Mouse (Mus musculus) right cerebral cortex, postnatal 25 days (tissue): ENCODE results near the gene Gm20843.
"Not testable (repeated sequence)": the region's sequence is repeated elsewhere in the genome, so short reads cannot be mapped to it uniquely, and the experiment has no call there.

Experiments
- DNase-seq: peaks from one replicate; pipeline ENCODE4 v3.0.0; 2022

Gm20843 gene

GRCm38 (mm10) chrY:72247018-72247417, at the start of gene Gm20843:
Gene Gm20843 (minus strand): TSS chrY:72247118.
- DNase-seq: not testable (repeated sequence)
